ENCODE assay signal across 8 mouse cellular contexts in genomic region chr15:4043032-4043471, GRCm38 (mm10). TPM values are rescaled to one million over a fixed set of nuclear protein-coding genes. Genes with fewer than 3 reads are reported as not detected.
DNase-seq lines count a peak whose midpoint lies in the region; ATAC-seq and TF ChIP-seq lines count a peak whose summit lies in the region.

No protein-coding gene starts in this region.

- peak overlapping the region; percentile 36; the same call in 1 of the 2 replicates for H3K4me2 ChIP-seq in heart, embryonic 16.5 days (ENCODE audit: low read depth, low read length)
- H3K4me2 ChIP-seq in liver, embryonic 14.5 days (ENCODE audit: low read depth): no peak overlapping the region

- DNase-seq in left cerebral cortex, postnatal 14 days (ENCODE audit: low spot score in 2 of 2): peak; percentile 31 to 44
- no peak for DNase-seq in left cerebral cortex, adult 9 months (ENCODE audit: low spot score in 2 of 2)
- no peak for DNase-seq in liver, embryonic 14.5 days (ENCODE audit: low read depth in 3 of 3, low spot score in 3 of 3)
- peak; percentile 72 for DNase-seq in retina, embryonic 14.5 days (ENCODE audit: low spot score)
- DNase-seq in adrenal gland, postnatal 4 days (ENCODE audit: low spot score in 2 of 2): no peak
- no peak for DNase-seq in left cerebral cortex, adult 18-20 months (ENCODE audit: low spot score in 2 of 2)

- no peak overlapping the region for H3K9ac ChIP-seq in heart, embryonic 16.5 days (ENCODE audit: low read length)
- no peak overlapping the region for H3K9ac ChIP-seq in liver, embryonic 14.5 days (replicated peaks)

- H3K27ac ChIP-seq in heart, embryonic 16.5 days (ENCODE audit: low read length): no peak overlapping the region
- no peak overlapping the region for H3K27ac ChIP-seq in liver, embryonic 14.5 days

- TF ChIP-seq CTCF in liver, embryonic 14.5 days (IDR thresholded peaks at IDR 0.05; ENCODE audit: low read depth): peak; percentile 57; the same call in 1 of the 2 replicates

- 25% methylated on average over 4 of the region's 4 CpGs for WGBS in heart, embryonic 16.5 days
- 23% methylated on average over 4 of the region's 4 CpGs for WGBS in liver, embryonic 14.5 days (ENCODE audit: insufficient replicate concordance)

- no peaks in the 10 kb centered on the region; the same call in 1 of the 2 replicates for H3K4me1 ChIP-seq in heart, embryonic 16.5 days (ENCODE audit: control insufficient read depth, insufficient read depth, low read length)
- H3K4me1 ChIP-seq in liver, embryonic 14.5 days (replicated peaks; ENCODE audit: control insufficient read depth in 2 of 2, insufficient read depth in 2 of 2, low read length in 1 of 2): peaks cover 0 to 2% of the 10 kb centered on the region in 2 experiments; a peak in 1 of 4 replicates

- intact Hi-C loops in left cerebral cortex, postnatal 14 days (cut with DNase I): loop anchor here (5.0 to 10.0 kb wide), 2 partner anchors 86 to 748 kb away; no protein-coding TSS in a partner anchor

- peaks cover 25% of the 10 kb centered on the region for H3K36me3 ChIP-seq in heart, embryonic 16.5 days (ENCODE audit: control insufficient read depth, insufficient read depth)
- H3K36me3 ChIP-seq in liver, embryonic 14.5 days (replicated peaks; ENCODE audit: control insufficient read depth, insufficient read depth, low read depth): no peaks in the 10 kb centered on the region

- H3K27me3 ChIP-seq in heart, embryonic 16.5 days (ENCODE audit: control insufficient read depth, insufficient read depth, low read length): no peaks in the 10 kb centered on the region
- no peaks in the 10 kb centered on the region for H3K27me3 ChIP-seq in liver, embryonic 14.5 days (ENCODE audit: control insufficient read depth, insufficient read depth, low read length)

- peak; percentile 81 for ATAC-seq in activated CD4-positive, CD25-positive, alpha-beta regulatory T cell, adult 4 months
- ATAC-seq in heart, embryonic 16.5 days (replicated peaks; ENCODE audit: extremely low read depth, insufficient read depth, low FRiP score): peak; percentile 28; the same call in 1 of the 2 replicates
- ATAC-seq in liver, embryonic 14.5 days (ENCODE audit: insufficient read depth): no peak

- no peak for TF ChIP-seq EP300 in liver, embryonic 14.5 days (IDR thresholded peaks at IDR 0.05; ENCODE audit: low read depth)

- no peaks in the 10 kb centered on the region for H3K9me3 ChIP-seq in heart, embryonic 16.5 days (replicated peaks; ENCODE audit: control insufficient read depth, low read length)
- H3K9me3 ChIP-seq in liver, embryonic 14.5 days (ENCODE audit: control insufficient read depth, low read length): no peaks in the 10 kb centered on the region

- H3K4me3 ChIP-seq in heart, embryonic 16.5 days (ENCODE audit: low read length): no peak overlapping the region
- no peak overlapping the region for H3K4me3 ChIP-seq in liver, embryonic 14.5 days (ENCODE audit: insufficient read depth in 1 of 2, low read depth in 2 of 2, low read length in 2 of 2)

RNA-seq across cellular contexts. Expression of gene Oxct1, which starts 16.9 kb away (rescaled TPM):
- total RNA-seq in left cerebral cortex, postnatal 14 days (2021): 100 to 1,000 TPM; 545 to 573 TPM
- 10 to 100 TPM; 76.3 to 80.9 TPM for polyA plus RNA-seq in activated CD4-positive, CD25-positive, alpha-beta regulatory T cell, adult 4 months (2017; shearing (Covaris generic))
- polyA plus RNA-seq in heart, embryonic 16.5 days (2015; fragmentation: Nextera tagmentation; extraction: Ambion mirVana): 323 and 384 TPM in 2 replicates
- 5.8 and 9.4 TPM in 2 replicates for polyA plus RNA-seq in liver, embryonic 14.5 days (2012; rRNA removed)
- 24.4 and 31.5 TPM in 2 replicates for polyA plus RNA-seq in liver, embryonic 14.5 days (2014; fragmentation: Nextera tagmentation; extraction: Ambion mirVana)
- total RNA-seq in adrenal gland, postnatal 4 days (2021): 100 to 1,000 TPM in 1 of 2 experiments, 10 to 100 TPM in 1; 79.8 to 111 TPM
- total RNA-seq in left cerebral cortex, adult 18-20 months (2021): 100 to 1,000 TPM; 298 to 304 TPM

RNA-seq across cellular contexts. Expression of gene AW549877, which starts 47.5 kb away (rescaled TPM):
- 10 to 100 TPM; 41.4 to 42.6 TPM for total RNA-seq in left cerebral cortex, postnatal 14 days (2021)
- 10 to 100 TPM; 26.7 to 29.1 TPM for polyA plus RNA-seq in activated CD4-positive, CD25-positive, alpha-beta regulatory T cell, adult 4 months (2017; shearing (Covaris generic))
- 22.7 and 23.2 TPM in 2 replicates for polyA plus RNA-seq in heart, embryonic 16.5 days (2015; fragmentation: Nextera tagmentation; extraction: Ambion mirVana)
- 7.0 and 7.2 TPM in 2 replicates for polyA plus RNA-seq in liver, embryonic 14.5 days (2012; rRNA removed)
- 6.6 and 7.4 TPM in 2 replicates for polyA plus RNA-seq in liver, embryonic 14.5 days (2014; fragmentation: Nextera tagmentation; extraction: Ambion mirVana)
- 10 to 100 TPM; 49.7 to 51.8 TPM for total RNA-seq in adrenal gland, postnatal 4 days (2021)
- total RNA-seq in left cerebral cortex, adult 18-20 months (2021): 10 to 100 TPM; 47.9 to 49.2 TPM

Comparison
In these comparisons a context has a peak if more than half of its experiments do, and no peak if none do; other contexts are left out.
1. DNase-seq: peak in left cerebral cortex, postnatal 14 days (2 of 2) and retina, embryonic 14.5 days (single experiment); none in left cerebral cortex, adult 9 months (0 of 2), liver, embryonic 14.5 days (0 of 3), adrenal gland, postnatal 4 days (0 of 2) and left cerebral cortex, adult 18-20 months (0 of 2).